Mouse (Mus musculus) embryonic fibroblast, embryonic 13.5 days (primary cell): ENCODE measurements around the gene Entpd2. TPM values are rescaled to one million over a fixed set of nuclear protein-coding genes. Genes with fewer than 3 reads are reported as not detected.
A peak's percentile ranks its signal among the peaks of the same experiment; 100 is the strongest.

Experiments
- H3K27ac ChIP-seq: 2 replicates; pipeline ENCODE4 v1.5.1; 2012; ENCODE audit warnings: low read length, control low read depth, inconsistent platforms; ENCODE audit not compliant: insufficient read depth
- H3K4me1 ChIP-seq: 2 replicates; pipeline ENCODE4 v1.6.1; 2011; ENCODE audit warnings: low read length; ENCODE audit not compliant: control insufficient read depth, insufficient read depth
- H3K4me3 ChIP-seq: 2 replicates; pipeline ENCODE4 v1.5.1; 2011; ENCODE audit warnings: mild to moderate bottlenecking, control low read depth, low read length; ENCODE audit not compliant: insufficient read depth
- CTCF ChIP-seq: IDR thresholded peaks from 2 replicates; pipeline ENCODE4 v1.5.1; 2011; ENCODE audit warnings: mild to moderate bottlenecking, control low read depth, low read length, moderate library complexity, borderline replicate concordance; ENCODE audit not compliant: insufficient read depth
- POLR2A ChIP-seq: IDR thresholded peaks from 2 replicates; pipeline ENCODE4 v1.6.1; 2011; ENCODE audit warnings: low read depth, mild to moderate bottlenecking, control low read depth, low read length, moderate library complexity
- polyA plus RNA-seq: library from polyadenylated mRNA; stranded (reverse); fragments of >200 nt; gene quantifications from 2 replicates; pipeline ENCODE4 v1.2.4, GENCODE M21; 2011; ENCODE audit warnings: low read depth; ENCODE audit not compliant: missing spikeins, insufficient read length

Gene Entpd2
- polyA plus RNA-seq, 1 experiment, result 2.2 TPM

DNA sequence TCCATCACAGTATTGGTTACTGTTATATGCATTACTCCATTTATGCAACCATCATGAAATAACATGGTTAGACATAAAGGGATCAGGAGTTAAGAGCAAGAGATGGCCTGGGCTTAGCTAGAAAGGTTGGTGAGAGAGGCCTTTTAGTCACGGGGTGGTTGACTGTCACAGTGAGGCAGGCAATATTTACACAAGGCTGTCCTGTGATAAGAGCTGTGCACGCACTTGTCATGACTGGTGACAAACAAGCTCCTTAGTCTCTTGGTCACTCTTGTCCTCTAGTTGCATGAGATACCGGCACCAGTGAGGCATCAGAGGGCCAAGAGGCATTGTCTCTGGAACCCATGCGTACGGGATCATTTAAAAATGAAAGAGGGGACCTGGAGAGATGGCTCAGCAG is 11.2 kb upstream of the Entpd2 start:
- Histone ChIP-seq H3K4me3 (no peak overlapping the region), H3K27ac (no peak overlapping the region), H3K4me1 (no peaks in the 10 kb centered on the region)
- no peak for TF ChIP-seq POLR2A
- no peak for TF ChIP-seq CTCF

DNA sequence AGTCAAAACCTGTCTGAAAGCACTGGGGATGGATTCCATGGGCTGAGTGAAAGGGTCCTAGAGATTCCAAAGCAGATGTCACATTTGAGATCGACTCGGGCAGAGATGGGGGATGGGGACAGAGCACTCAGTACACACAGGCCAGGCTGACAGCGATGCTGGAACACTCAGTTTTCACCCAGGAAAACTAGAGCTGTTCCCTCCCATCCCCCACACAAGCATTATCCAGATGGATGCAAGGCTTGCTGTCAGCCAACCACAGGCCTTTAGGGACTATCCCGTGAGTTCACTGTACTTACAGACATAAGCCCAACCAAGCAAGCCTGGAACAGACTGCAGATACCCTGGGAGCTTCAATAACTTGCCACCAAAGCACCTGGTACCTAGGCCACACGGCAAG is 4.4 kb upstream of the Entpd2 start:
- H3K4me3 ChIP-seq, result no peak overlapping the region
- TF ChIP-seq CTCF (no peak), POLR2A (no peak)
- H3K4me1 ChIP-seq, result peaks cover 9% of the 10 kb centered on the region
- H3K27ac ChIP-seq, result no peak overlapping the region

DNA sequence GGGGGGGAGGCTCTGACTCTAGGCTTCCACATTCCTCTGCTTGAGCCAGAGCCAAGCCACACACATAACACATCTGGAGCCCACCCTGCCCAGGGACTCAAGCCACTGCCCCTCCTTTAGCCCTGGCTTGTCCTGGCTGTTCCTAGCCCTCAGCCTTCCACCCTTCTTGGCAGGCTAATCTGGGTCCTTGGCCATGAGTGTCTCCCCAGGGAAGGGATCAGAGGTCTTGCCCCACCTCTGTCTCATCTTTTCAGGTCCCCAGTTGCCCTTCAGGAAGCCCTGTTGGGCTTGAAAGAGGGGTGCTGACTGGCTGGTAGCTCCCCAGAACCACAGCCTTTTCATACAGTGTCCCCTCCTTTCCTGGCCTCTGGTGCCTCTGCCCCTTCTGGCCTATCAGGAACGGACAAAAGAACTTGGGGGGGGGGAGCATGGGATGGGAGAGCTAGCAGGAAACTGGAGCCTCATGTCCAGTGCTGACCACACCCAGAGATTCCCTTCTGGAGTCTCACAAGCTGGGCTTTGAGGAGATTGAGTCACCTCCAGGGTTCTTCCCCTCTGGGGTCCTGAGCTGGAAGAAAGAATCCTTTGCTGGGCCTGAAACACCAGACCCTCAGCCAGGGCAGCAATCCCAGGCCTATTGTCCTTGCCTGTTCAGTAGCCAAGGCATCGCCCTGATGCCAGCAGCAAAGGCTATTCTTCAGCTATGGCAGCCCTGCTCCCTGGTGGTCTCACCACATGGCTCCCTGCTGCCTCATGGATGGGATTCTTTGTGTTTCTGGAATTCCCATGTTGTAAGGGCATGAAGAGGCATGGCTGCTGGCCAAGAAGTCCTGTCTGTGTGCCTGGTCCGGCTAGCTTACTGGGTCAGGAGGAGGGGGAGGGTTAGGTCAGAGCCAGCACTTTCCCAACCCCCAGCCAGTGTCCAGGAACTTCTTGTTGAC is 1.1 kb upstream of the Entpd2 start:
- H3K4me3 ChIP-seq, result no peak overlapping the region
- no peak overlapping the region for H3K27ac ChIP-seq
- TF ChIP-seq POLR2A (no peak), CTCF (no peak)
- H3K4me1 ChIP-seq, result peaks cover 9% of the 10 kb centered on the region

DNA sequence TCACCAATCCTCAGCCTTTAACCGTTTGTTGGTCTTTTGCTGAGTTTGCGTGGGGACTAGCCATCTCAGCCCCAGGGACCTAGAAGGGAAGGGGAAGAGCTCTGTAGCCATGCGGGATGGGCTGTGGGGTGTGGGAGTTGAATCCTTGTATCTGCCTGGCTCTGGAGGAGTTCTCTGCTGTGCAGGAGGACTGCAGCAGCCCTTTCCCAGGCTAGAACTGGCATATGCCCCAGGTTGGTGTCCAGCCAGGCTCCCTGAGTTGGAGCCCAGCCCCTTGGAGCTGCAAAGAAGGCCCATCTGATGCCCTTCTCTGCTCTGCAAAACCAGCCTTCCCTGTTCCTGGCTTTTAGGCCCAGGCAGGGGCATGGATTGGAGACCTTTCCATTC is 916 bp downstream of the Entpd2 start:
- TF ChIP-seq POLR2A (no peak), CTCF (no peak)
- Histone ChIP-seq H3K27ac (no peak overlapping the region), H3K4me3 (no peak overlapping the region), H3K4me1 (peaks cover 9% of the 10 kb centered on the region)

DNA sequence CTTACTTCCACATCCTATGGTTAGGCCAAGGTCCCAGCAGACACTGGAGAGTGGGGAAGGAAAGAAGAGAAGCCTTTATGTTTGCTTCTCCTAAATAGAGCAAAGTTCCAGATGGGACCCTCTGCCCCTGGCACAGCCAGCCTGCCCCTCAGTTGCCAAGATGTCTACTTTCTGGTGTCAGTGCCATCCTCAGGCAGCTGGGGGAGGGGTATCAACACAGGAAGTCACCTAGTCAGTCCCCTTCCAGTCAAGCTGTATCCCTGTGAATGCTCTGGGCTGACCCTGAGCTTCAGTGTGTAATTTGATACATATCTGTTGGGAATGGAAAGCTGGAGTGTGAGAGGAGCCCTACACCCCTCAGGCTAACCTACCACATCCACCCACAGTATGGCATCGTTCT is 1.3 kb downstream of the Entpd2 start:
- Histone ChIP-seq H3K4me3 (no peak overlapping the region), H3K27ac (no peak overlapping the region), H3K4me1 (peaks cover 9% of the 10 kb centered on the region)
- no peak for TF ChIP-seq POLR2A
- no peak for TF ChIP-seq CTCF

DNA sequence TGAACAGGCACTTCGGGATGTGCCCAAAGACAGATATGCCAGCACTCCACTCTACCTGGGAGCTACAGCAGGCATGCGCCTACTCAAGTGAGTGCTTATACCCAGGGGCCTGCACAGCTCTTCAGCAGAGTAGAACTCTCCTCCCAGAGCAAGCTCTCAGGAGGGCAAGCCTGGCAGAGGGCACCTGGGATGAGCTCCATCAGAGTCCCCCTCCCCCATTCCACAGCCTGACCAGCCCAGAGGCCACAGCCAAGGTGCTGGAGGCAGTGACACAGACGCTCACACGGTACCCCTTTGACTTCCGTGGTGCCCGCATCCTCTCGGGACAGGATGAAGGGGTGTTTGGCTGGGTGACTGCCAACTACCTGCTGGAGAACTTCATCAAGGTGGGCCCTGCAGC is 2.4 kb downstream of the Entpd2 start:
- Histone ChIP-seq H3K27ac (no peak overlapping the region), H3K4me1 (peaks cover 9% of the 10 kb centered on the region), H3K4me3 (no peak overlapping the region)
- TF ChIP-seq CTCF, result no peak
- no peak for TF ChIP-seq POLR2A

DNA sequence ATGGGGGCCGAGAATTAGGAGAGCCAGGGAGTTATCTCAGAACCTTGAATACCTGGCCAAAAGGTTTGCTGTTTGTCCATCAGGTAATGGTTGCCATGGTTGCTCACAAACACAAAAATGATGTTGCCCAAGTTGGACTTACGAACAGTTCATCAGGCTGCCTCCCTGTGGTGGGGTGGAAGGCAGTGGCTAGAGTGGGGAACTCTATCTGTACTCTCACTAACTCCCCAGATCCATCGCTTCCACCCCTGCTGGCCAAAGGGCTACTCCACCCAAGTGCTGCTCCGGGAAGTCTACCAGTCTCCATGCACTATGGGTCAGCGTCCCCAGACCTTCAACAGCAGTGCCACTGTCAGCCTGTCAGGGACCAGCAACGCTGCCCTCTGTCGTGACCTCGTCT is 3.4 kb downstream of the Entpd2 start, which contains the start of gene Npdc1:
Gene Npdc1, plus strand, starts transcription at position 301 of the 400 bp plus-strand sequence.
- Histone ChIP-seq H3K27ac (no peak within 1 kb of the TSS), H3K4me1 (peaks cover 9% of the 10 kb centered on the region), H3K4me3 (no peak within 1 kb of the TSS)
- TF ChIP-seq POLR2A (no peak), CTCF (no peak)

DNA sequence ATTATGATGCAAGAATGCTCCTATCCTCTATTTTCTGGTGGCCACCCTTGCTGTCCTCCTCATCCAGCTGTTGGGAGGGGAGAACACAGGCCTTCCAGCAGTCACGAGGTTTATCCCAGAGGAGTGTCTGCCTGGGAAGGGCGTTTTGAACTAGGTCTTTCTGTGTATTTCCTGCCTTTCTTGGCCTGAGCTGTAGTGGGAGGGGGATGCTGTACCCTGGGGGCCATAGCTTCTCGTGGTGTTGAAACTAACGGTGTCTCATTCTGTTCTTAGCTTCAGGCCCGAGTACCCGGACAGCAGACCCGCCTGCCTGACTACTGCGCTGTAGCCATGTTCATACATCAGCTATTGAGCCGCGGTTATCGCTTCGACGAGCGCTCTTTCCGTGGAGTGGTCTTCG is 4.6 kb downstream of the Entpd2 start:
- Histone ChIP-seq H3K4me1 (no peaks in the 10 kb centered on the region), H3K27ac (no peak overlapping the region), H3K4me3 (no peak overlapping the region)
- TF ChIP-seq POLR2A (no peak), CTCF (no peak)

DNA sequence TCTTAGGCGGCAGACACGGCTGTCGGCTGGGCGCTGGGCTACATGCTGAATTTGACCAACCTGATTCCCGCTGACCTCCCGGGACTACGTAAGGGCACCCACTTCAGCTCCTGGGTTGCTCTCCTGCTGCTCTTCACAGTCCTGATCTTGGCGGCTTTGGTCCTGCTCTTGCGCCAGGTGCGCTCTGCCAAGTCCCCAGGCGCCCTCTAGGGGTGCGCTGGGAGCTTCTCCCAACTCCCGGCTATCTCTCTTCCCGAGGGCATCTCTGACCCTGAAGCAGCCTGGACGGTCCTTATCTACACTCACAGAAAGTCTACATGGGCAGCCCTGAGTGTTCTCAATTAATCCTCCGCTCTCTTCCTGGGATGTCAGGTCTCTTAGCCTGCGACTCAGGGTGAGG is 5.1 kb downstream of the Entpd2 start:
- Histone ChIP-seq H3K27ac (no peak overlapping the region), H3K4me1 (no peaks in the 10 kb centered on the region), H3K4me3 (no peak overlapping the region)
- TF ChIP-seq POLR2A, result no peak
- TF ChIP-seq CTCF, result peak; percentile 53; the same call in 1 of the 2 replicates

DNA sequence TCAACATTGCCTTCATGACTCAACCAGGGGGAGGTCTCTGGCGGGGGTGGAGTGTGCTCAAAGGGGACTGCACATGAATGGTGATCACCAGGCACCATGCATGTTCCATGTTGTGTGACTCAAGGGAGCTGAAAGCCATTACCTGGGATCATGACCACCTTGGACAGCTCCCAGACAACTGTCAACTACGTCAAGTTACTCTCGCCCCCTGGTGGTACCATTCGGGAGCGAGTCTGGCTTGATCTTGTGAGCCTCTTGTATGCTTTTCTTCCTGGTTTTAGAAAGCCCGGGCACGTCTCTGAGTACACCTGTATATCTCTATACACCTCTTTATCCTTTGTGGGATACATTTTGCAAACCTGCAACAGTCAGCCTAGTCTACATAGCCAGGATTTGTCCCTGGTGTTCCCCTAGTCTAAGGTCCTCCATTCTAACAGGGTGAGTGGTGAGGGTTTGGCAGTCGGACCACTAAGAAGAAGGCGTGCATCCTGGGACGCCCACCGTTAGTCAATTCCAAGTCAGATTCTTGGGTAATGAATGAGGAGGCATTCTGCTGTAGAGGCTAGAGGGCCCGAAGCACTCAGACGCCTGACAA is 6.8 kb downstream of the Entpd2 start:
- Histone ChIP-seq H3K4me3 (peak overlapping the region; percentile 82), H3K4me1 (no peaks in the 10 kb centered on the region), H3K27ac (no peak overlapping the region)
- TF ChIP-seq CTCF (peak; percentile 63; the same call in 1 of the 2 replicates), POLR2A (no peak)
